Mouse (Mus musculus) C2C12 (cell line): ENCODE results near the gene Sytl1.

Experiments
- CEBPB ChIP-seq: IDR thresholded peaks from one replicate; pipeline ENCODE4 v1.6.1; 2011; ENCODE audit warnings: low read depth, mild to moderate bottlenecking, control low read depth, moderate library complexity
- CTCF ChIP-seq: IDR thresholded peaks from one replicate; pipeline ENCODE4 v1.5.1; 2011; ENCODE audit not compliant: control insufficient read depth, insufficient read depth, insufficient read length
- FOSL1 ChIP-seq: IDR thresholded peaks from one replicate; pipeline ENCODE4 v1.8.0; 2011; ENCODE audit warnings: mild to moderate bottlenecking, low read length; ENCODE audit not compliant: poor library complexity, insufficient read depth, severe bottlenecking
- MAX ChIP-seq: IDR thresholded peaks from one replicate; pipeline ENCODE4 v1.6.1; 2011; ENCODE audit warnings: mild to moderate bottlenecking, control low read depth
- MYOD1 ChIP-seq: IDR thresholded peaks from one replicate; pipeline ENCODE4 v1.6.1; 2011; ENCODE audit warnings: low read depth; ENCODE audit not compliant: control insufficient read depth, insufficient read length
- USF1 ChIP-seq: IDR thresholded peaks from one replicate; pipeline ENCODE4 v1.6.1; 2011; ENCODE audit warnings: low read depth, mild to moderate bottlenecking, control low read depth, moderate library complexity

DNA sequence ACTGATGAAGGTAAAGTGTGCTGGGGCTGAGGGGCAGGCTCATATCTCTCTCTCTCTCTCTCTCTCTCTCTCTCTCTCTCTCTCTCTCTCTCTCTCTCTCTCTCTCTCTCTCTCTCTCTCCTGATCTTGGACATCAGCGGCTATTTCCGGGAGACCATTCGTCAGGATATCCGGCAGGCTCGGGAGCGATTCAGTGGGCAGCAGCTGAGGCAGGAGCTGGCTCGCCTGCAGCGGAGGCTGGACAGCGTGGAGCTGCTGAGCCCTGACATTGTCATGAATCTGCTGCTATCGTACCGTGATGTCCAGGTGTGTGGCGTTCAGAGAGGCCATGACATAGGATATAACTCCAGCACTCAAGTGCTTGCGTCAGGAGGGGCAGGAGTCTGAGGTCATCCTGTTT lies 19.4 kb downstream of the Sytl1 start:
- TF ChIP-seq CEBPB (no peak), USF1 (no peak), CTCF (no peak), MAX (no peak), MYOD1 (no peak), FOSL1 (no peak)
